Mouse (Mus musculus): ENCODE results near the gene Gm34653.
"Not testable (repeated sequence)": the region's sequence is repeated elsewhere in the genome, so short reads cannot be mapped to it uniquely, and the experiment has no call there.

- not testable (repeated sequence) for TF ChIP-seq CTCF (conservative IDR thresholded peaks at IDR 0.05; ENCODE audit: low read length); POU5F1 (IDR thresholded peaks at IDR 0.05; ENCODE audit: borderline replicate concordance, low read length); NANOG (IDR thresholded peaks at IDR 0.05; ENCODE audit: borderline replicate concordance, low read length)
Measured at GRCm38 (mm10) chr2:34792543-34792942, 40.3 kb upstream of the Gm34653 start.
